Mouse (Mus musculus) liver, embryonic 11.5 days (tissue): Measurements from ENCODE around the gene Tspan33. TPM values are rescaled to one million over a fixed set of nuclear protein-coding genes. Genes with fewer than 3 reads are reported as not detected.
A peak's percentile ranks its signal among the peaks of the same experiment; 100 is the strongest.

Source experiments
- ATAC-seq: fragments of 200-750 bp; cut with Nextera tagmentation; replicated peaks from 2 replicates; pipeline ENCODE4 v1.8.0; 2017; ENCODE audit warnings: moderate number of reproducible peaks, mild to moderate bottlenecking, moderate TSS enrichment, moderate library complexity; ENCODE audit not compliant: low FRiP score
- DNase-seq: peaks from one replicate; pipeline ENCODE4 v3.0.0-alpha.2; 2017; ENCODE audit warnings: low spot score
- H3K27ac ChIP-seq: fragments of 300-500 bp; sonication (generic); 2 replicates; pipeline ENCODE4 v1.5.1; 2014; ENCODE audit warnings: mild to moderate bottlenecking, low read depth, low read length, control low read depth
- H3K27me3 ChIP-seq: fragments of 300-500 bp; sonication (generic); replicated peaks from 2 replicates; pipeline ENCODE4 v1.6.1; 2014; ENCODE audit warnings: low read length, mixed read lengths; ENCODE audit not compliant: control insufficient read depth, insufficient read depth
- H3K36me3 ChIP-seq: fragments of 300-500 bp; sonication (generic); 2 replicates; pipeline ENCODE4 v1.6.1; 2014; ENCODE audit warnings: mild to moderate bottlenecking, low read length, moderate library complexity, mixed read lengths; ENCODE audit not compliant: control insufficient read depth, insufficient read depth
- H3K4me1 ChIP-seq: fragments of 300-500 bp; sonication (generic); replicated peaks from 2 replicates; pipeline ENCODE4 v1.6.1; 2014; ENCODE audit warnings: low read length, mixed read lengths; ENCODE audit not compliant: control insufficient read depth, insufficient read depth
- H3K4me2 ChIP-seq: fragments of 300-500 bp; sonication (generic); 2 replicates; pipeline ENCODE4 v1.6.1; 2014; ENCODE audit warnings: mild to moderate bottlenecking, control low read depth, moderate library complexity
- H3K4me3 ChIP-seq: fragments of 300-500 bp; sonication (generic); 2 replicates; pipeline ENCODE4 v1.5.1; 2014; ENCODE audit warnings: low read depth, low read length, control low read depth
- H3K9ac ChIP-seq: fragments of 300-500 bp; sonication (generic); 2 replicates; pipeline ENCODE4 v1.6.1; 2014; ENCODE audit warnings: low read depth, low read length, control low read depth
- H3K9me3 ChIP-seq: fragments of 300-500 bp; sonication (generic); 2 replicates; pipeline ENCODE4 v1.6.1; 2016; ENCODE audit warnings: low read length, inconsistent platforms, mixed read lengths; ENCODE audit not compliant: control insufficient read depth
- WGBS: fragments of 180-500 bp; shearing (Covaris S2); extraction: QIAGEN DNeasy Blood & Tissue Kit; methylation state at CpG from one replicate; pipeline ENCODE4 v1.1.7; 2014; 5-methylcytosine and 5-hydroxymethylcytosine counted together
- polyA plus RNA-seq: library from polyadenylated mRNA; unstranded; fragments of >200 nt; fragmentation: Nextera tagmentation; extraction: Ambion mirVana; gene quantifications from 2 replicates; pipeline ENCODE4 v1.2.1, GENCODE M21; 2014

Gene Tspan33
- polyA plus RNA-seq, 1 experiment from 2014 or later, result 44.8 TPM

DNA sequence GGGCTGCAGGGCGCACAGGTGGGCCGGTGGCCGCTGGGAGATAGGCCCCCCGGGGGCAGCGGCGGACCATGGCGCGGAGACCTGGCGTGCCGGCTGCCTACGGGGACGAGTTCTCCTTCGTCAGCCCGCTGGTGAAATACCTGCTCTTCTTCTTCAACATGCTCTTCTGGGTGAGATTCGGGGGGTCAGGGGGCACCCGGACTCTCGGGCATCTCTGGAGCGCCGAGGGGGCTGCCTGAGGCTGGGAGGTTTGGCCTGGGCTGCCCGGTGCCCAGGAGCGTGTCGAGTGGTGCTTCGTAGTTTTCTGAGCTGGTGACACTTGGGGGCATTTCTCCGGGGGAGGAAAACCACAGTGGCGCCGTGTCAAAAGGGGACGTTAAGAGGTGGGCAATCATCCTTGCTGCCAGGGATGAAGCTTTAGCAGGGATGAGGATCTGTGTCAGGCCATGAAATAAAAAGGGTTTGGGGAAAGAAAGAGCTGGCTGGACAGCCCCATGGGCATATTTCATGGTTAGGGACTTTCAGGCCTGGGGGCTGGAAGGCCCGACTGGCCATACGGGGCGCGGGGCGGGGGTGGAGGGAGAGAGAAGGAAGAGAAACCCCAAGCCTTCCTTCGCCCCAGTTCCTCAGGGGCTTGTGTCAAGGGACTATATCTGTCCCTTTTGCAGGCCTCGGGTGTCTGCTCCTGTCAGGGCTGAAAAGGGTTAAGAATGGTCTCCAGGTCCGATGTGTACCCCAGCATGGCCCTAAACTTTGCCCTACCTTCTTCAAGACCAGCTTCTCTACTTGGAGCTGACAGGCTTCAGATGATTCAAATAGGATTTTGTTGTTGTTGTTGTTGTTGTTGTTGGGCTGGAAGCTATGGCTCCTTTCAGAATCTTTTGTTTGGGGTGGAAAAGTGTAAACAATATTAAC is 610 bp downstream of the Tspan33 start:
- WGBS, result 4% methylated on average over 35 of the region's 35 CpGs
- H3K9me3 ChIP-seq, result no peaks in the 10 kb centered on the region
- DNase-seq, result peak; percentile 58
- H3K4me3 ChIP-seq, result peak overlapping the region; percentile 90
- ATAC-seq, result no peak
- peak overlapping the region; percentile 95 for H3K9ac ChIP-seq
- peak overlapping the region; percentile 77 for H3K27ac ChIP-seq
- H3K4me2 ChIP-seq, result peak overlapping the region; percentile 73
- H3K4me1 ChIP-seq, result peaks cover 17% of the 10 kb centered on the region
- 0 out of 2 replicates have a peak, but pooled peaks cover 2% of the 10 kb centered on the region for H3K36me3 ChIP-seq
- H3K27me3 ChIP-seq, result peaks cover 20% of the 10 kb centered on the region

DNA sequence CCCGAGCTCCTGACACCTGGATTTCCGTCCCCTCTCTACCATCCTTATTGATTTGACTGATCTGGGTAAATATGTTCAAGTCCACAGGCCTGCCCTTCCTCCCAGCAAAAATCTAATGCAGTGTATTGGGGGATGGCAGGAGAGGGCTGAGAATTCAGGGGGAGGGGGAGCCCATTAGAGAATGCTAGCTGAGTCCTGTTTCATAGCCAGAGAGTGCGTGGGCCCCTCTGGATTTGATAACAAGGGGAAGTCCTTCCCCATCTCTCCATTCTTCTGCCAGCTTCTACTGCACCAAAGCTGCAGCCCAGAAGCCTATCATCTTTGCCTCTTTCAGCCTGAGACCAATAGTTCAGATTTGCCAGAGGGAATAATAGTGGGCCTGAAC is 1.3 kb downstream of the Tspan33 start:
- Histone ChIP-seq H3K9me3 (no peaks in the 10 kb centered on the region), H3K4me3 (peak overlapping the region; percentile 90), H3K27ac (peak overlapping the region; percentile 77), H3K36me3 (0 out of 2 replicates have a peak, but pooled peaks cover 2% of the 10 kb centered on the region), H3K9ac (peak overlapping the region; percentile 95), H3K4me2 (peak overlapping the region; percentile 73), H3K27me3 (peaks cover 17% of the 10 kb centered on the region), H3K4me1 (peaks cover 19% of the 10 kb centered on the region)
- DNase-seq (no peak), ATAC-seq (no peak)
- WGBS, result 36% methylated on average over 3 of the region's 3 CpGs

DNA sequence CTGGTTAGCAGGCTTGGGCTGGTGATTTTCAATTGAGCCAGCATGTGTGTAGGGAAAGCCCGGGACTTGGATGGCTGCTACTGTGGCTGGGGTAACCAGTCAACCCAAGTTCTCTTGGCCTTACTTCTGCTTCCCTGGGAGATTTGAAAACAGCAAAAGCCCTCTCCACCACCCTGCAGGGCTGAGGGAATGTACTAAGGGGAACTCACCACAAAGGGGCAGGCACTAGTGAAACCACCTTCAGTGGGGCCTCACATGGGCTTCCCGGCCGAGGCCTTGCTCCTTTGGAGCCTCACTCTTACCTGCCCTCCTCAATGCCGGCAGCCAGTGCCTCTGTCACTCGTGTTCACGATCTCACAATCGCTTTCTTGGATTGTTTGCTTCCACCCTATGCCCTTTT is 2.0 kb downstream of the Tspan33 start:
- H3K36me3 ChIP-seq, result 0 out of 2 replicates have a peak, but pooled peaks cover 2% of the 10 kb centered on the region
- no peak for DNase-seq
- H3K9me3 ChIP-seq, result no peaks in the 10 kb centered on the region
- peak overlapping the region; percentile 95 for H3K9ac ChIP-seq
- H3K4me2 ChIP-seq, result peak overlapping the region; percentile 73
- peaks cover 24% of the 10 kb centered on the region for H3K4me1 ChIP-seq
- WGBS, result 58% methylated on average over 7 of the region's 7 CpGs
- no peak for ATAC-seq
- H3K27ac ChIP-seq, result peak overlapping the region; percentile 77
- peak overlapping the region; percentile 90 for H3K4me3 ChIP-seq
- peaks cover 16% of the 10 kb centered on the region for H3K27me3 ChIP-seq

DNA sequence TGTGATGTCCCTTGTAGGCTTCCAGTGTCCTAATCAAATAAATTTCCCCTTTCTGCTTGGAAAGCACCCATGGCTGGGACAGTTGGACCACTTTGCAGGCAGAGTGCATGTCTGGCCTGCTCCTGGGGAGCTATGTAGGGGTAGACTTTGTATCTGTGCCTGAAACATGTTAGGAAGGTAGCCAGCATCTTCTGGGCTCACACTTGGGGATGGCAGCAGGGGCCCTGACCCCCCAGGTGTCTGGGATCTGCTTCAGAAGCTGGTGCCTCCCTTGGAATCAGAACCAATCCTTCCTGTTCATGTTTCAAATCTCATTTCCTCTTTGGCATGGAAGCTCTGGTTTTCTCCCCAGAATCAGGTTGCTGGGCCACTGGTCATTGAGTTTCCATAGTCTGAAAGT is 3.1 kb downstream of the Tspan33 start:
- Histone ChIP-seq H3K36me3 (0 out of 2 replicates have a peak, but pooled peaks cover 2% of the 10 kb centered on the region), H3K9me3 (no peaks in the 10 kb centered on the region), H3K4me1 (peaks cover 36% of the 10 kb centered on the region), H3K27ac (peak overlapping the region; percentile 77), H3K4me2 (peak overlapping the region; percentile 73), H3K4me3 (peak overlapping the region; percentile 90), H3K9ac (peak overlapping the region; percentile 95), H3K27me3 (peaks cover 9% of the 10 kb centered on the region)
- ATAC-seq (no peak), DNase-seq (no peak)

DNA sequence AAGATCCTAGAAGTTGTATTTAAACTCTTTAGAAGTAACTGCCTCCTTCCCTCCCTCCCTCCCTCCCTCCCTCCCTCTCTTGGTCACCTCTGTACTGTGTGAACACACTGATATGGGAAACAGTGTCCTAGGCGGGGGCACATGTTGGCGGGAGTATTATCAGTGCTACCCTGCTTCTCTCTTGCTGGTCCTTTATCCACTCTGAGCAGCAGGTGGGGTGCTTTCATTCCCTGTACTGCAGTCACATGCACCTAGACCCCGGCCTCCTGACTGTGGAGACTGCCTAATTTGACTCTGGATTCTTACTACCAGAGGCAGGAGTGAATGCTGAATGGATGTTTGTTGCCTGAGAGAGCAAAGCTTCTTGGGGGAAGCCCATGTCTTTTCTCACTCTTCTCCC is 3.5 kb downstream of the Tspan33 start:
- WGBS, result 18% methylated on average over 3 of the region's 3 CpGs
- ATAC-seq, result peak; percentile 88
- Histone ChIP-seq H3K4me1 (peaks cover 40% of the 10 kb centered on the region), H3K27ac (peak overlapping the region; percentile 92), H3K9me3 (no peaks in the 10 kb centered on the region), H3K36me3 (0 out of 2 replicates have a peak, but pooled peaks cover 2% of the 10 kb centered on the region), H3K4me3 (peak overlapping the region; percentile 90), H3K4me2 (peak overlapping the region; percentile 73), H3K27me3 (peaks cover 6% of the 10 kb centered on the region), H3K9ac (peak overlapping the region; percentile 95)
- DNase-seq, result no peak

DNA sequence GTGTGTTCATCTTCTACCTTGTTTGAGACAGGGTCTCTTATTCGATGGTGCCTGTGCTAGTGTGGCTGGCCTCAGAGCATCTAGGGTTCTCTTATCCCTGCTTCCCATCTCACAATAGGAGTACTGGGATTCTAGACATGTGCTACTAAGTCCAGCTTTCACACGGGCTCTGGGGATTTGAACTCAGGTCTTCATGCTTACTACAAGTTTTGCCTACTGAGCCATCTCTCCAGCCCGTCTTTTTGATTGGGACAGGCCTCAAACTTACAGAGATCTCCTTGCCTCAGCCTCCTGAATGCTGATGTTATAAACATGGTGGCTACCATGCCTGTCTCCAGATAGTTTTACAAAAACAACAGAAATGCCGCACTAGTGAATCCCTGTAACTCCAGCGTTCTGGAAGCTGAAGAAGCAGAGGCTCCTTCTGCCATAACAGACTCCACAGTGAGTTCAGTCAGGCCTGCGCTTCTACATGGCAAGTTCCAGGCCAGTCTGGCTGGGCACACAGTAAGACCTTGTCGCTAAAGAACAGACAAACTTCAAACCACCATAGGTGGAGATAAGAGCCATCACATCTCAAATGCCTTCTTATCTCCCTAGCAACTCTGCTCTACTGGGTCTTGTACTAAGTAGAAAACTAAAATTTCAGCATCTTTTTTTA is 5.2 kb downstream of the Tspan33 start:
- peak overlapping the region; percentile 73 for H3K4me2 ChIP-seq
- peak; percentile 54 for ATAC-seq
- peaks cover 7% of the 10 kb centered on the region; the same call in 1 of the 2 replicates for H3K36me3 ChIP-seq
- DNase-seq, result no peak
- H3K27ac ChIP-seq, result peak overlapping the region; percentile 92
- WGBS, result 59% methylated on average over 7 of the region's 7 CpGs
- H3K27me3 ChIP-seq, result no peaks in the 10 kb centered on the region
- peak overlapping the region; percentile 20; the same call in 1 of the 2 replicates for H3K4me3 ChIP-seq
- H3K4me1 ChIP-seq, result peaks cover 53% of the 10 kb centered on the region
- peak overlapping the region; percentile 39 for H3K9ac ChIP-seq
- H3K9me3 ChIP-seq, result no peaks in the 10 kb centered on the region

DNA sequence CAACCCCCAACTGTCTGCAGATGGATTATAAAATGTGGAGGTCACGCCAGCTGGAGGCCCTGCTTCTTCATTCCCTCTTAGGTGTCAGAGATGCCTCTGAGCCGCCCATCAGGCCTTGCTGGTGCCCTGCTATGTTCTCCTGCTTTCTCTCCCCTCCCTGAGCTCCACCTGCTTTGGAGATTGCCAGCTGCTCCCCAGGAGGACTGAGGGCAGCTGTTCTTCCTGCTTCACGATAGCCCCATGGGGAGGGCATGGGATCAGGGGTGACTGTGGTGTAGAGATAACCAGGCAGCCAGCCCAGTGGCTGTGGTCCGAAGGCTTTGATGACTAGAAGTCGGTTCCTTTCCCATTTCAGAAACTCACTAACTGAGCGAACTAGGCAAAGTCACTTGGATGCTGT is 7.0 kb downstream of the Tspan33 start:
- WGBS, result 37% methylated on average over 6 of the region's 6 CpGs
- H3K27me3 ChIP-seq, result no peaks in the 10 kb centered on the region
- peak overlapping the region; percentile 72 for H3K9ac ChIP-seq
- no peaks in the 10 kb centered on the region for H3K9me3 ChIP-seq
- ATAC-seq, result peak; percentile 87
- peaks cover 56% of the 10 kb centered on the region for H3K4me1 ChIP-seq
- peak overlapping the region; percentile 97 for H3K27ac ChIP-seq
- peak overlapping the region; percentile 63 for H3K4me2 ChIP-seq
- H3K36me3 ChIP-seq, result peaks cover 7% of the 10 kb centered on the region; the same call in 1 of the 2 replicates
- DNase-seq, result peak; percentile 64
- H3K4me3 ChIP-seq, result peak overlapping the region; percentile 37

DNA sequence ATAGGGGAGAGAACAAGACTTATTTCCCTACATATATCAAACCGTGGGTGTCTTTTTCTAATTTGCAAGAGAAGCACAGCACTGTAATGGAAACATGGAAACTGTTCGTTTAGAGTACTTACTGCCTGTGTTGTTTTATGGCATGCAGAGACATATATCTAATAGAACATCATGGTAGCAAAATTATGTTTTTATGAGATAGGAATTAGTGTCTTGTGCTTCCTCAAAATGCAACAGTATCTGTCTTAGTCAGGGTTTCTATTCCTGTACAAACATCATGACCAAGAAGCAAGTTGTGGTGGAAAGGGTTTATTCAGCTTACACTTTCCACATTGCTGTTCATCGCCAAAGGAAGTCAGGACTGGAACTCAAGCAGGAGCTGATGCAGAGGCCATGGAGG is 8.1 kb downstream of the Tspan33 start:
- no peak for DNase-seq
- Histone ChIP-seq H3K4me1 (peaks cover 56% of the 10 kb centered on the region), H3K4me2 (peak overlapping the region; percentile 63), H3K4me3 (no peak overlapping the region), H3K9me3 (no peaks in the 10 kb centered on the region), H3K27me3 (no peaks in the 10 kb centered on the region), H3K9ac (peak overlapping the region; percentile 72), H3K36me3 (peaks cover 7% of the 10 kb centered on the region; the same call in 1 of the 2 replicates), H3K27ac (peak overlapping the region; percentile 97)
- 68% methylated on average over 3 of the region's 3 CpGs for WGBS
- no peak for ATAC-seq
